Mouse (Mus musculus) bone marrow macrophage, adult 2 months (primary cell): ENCODE results near the gene Rd3l.

ENCODE experiments used
- CTCF ChIP-seq: IDR thresholded peaks from 2 replicates; pipeline ENCODE4 v1.5.1; 2012; ENCODE audit warnings: low read depth, mild to moderate bottlenecking, low read length, moderate library complexity
- POLR2A ChIP-seq: IDR thresholded peaks from 2 replicates; pipeline ENCODE4 v1.6.1; 2012; ENCODE audit warnings: mild to moderate bottlenecking, low read depth, low read length, borderline replicate concordance

- TF ChIP-seq POLR2A (no peak), CTCF (no peak)
Measured at GRCm38 (mm10) chr12:111951701-111952100, 29.4 kb downstream of the Rd3l start.
